Mouse (Mus musculus): ENCODE data around the gene Nudcd2.
"Not testable (repeated sequence)": the region's sequence is repeated elsewhere in the genome, so short reads cannot be mapped to it uniquely, and the experiment has no call there.

The Nudcd2 gene

GRCm38 (mm10) chr11:40733339-40734174 is at the start of gene Nudcd2, which contains the start of gene Hmmr:
Nudcd2 (plus strand) TSS chr11:40733667.
Hmmr (minus strand) TSS chr11:40733422.
- POLR2A ChIA-PET = interaction anchor here (0.6 to 4.9 kb wide), 57 partner anchors 8 to 1380 kb away, joined by 3 to 290 read pairs (median 5); partner anchors contain the start of genes Ccng1 (in 4 of the 4) and Mat2b (in 3 of the 4)
- CTCF ChIA-PET = interaction anchor here in 2 of 4 experiments (0.6 to 0.9 kb wide), 2 partner anchors 21 to 22 kb away, joined by 3 read pairs; partner anchors contain the start of gene Ccng1 (in 1 of the 2)

- CTCF ChIA-PET = interaction anchor here in 2 of 4 experiments (0.5 to 0.6 kb wide), 2 partner anchors 62 to 90 kb away, joined by 3 to 4 read pairs; no protein-coding TSS in a partner anchor
- POLR2A ChIA-PET = interaction anchor here in 3 of 4 experiments (0.8 to 7.3 kb wide), 15 partner anchors 8 to 65 kb away, joined by 3 to 184 read pairs (median 7); partner anchors contain the start of genes Ccng1 (in 3 of the 3), Hmmr (in 2 of the 3) and Nudcd2 (in 2 of the 3)
These were observed 42.9 kb upstream of the Nudcd2 start for GRCm38 (mm10) chr11:40690444-40691127.

- POLR2A ChIA-PET = interaction anchor here in 3 of 4 experiments (0.6 to 7.3 kb wide), 30 partner anchors 8 to 66 kb away, joined by 3 to 184 read pairs (median 22); partner anchors contain the start of genes Ccng1 (in 3 of the 3), Hmmr (in 3 of the 3) and Nudcd2 (in 3 of the 3)
- CTCF ChIA-PET = no interaction called here
These were observed 41.4 kb upstream of the Nudcd2 start for GRCm38 (mm10) chr11:40692101-40692509.

- POLR2A ChIA-PET = interaction anchor here (0.6 to 7.3 kb wide), 44 partner anchors 9 to 74 kb away, joined by 3 to 184 read pairs (median 6); partner anchors contain the start of genes Ccng1 (in 4 of the 4), Hmmr (in 3 of the 4) and Nudcd2 (in 3 of the 4)
These were observed 40.7 kb upstream of the Nudcd2 start for GRCm38 (mm10) chr11:40692511-40693365.

GRCm38 (mm10) chr11:40693366-40693951 is 40.0 kb upstream of the Nudcd2 start:
- POLR2A ChIA-PET = interaction anchor here (0.6 to 7.3 kb wide), 44 partner anchors 9 to 202 kb away, joined by 3 to 184 read pairs (median 7); partner anchors contain the start of genes Ccng1 (in 4 of the 4), Hmmr (in 3 of the 4) and Nudcd2 (in 3 of the 4)
- CTCF ChIA-PET = interaction anchor here in 1 of 4 experiments (0.6 kb wide), 1 partner anchor 678 kb away, joined by 3 read pairs; no protein-coding TSS in a partner anchor

More at GRCm38 (mm10) chr11:40692511-40693365, 40.7 kb upstream of the Nudcd2 start:
- CTCF ChIA-PET = no interaction called here

- POLR2A ChIA-PET = interaction anchor here (0.6 to 7.3 kb wide), 53 partner anchors 9 to 175 kb away, joined by 3 to 184 read pairs (median 6); partner anchors contain the start of genes Ccng1 (in 4 of the 4), Hmmr (in 3 of the 4) and Nudcd2 (in 3 of the 4)
- CTCF ChIA-PET = interaction anchor here in 1 of 4 experiments (0.6 kb wide), 1 partner anchor 679 kb away, joined by 3 read pairs; no protein-coding TSS in a partner anchor
These were observed 39.0 kb upstream of the Nudcd2 start for GRCm38 (mm10) chr11:40694311-40695087.

- POLR2A ChIA-PET = interaction anchor here (0.6 to 7.3 kb wide), 44 partner anchors 9 to 175 kb away, joined by 3 to 184 read pairs (median 7); partner anchors contain the start of genes Ccng1 (in 3 of the 4), Hmmr (in 3 of the 4) and Nudcd2 (in 3 of the 4)
- CTCF ChIA-PET = no interaction called here
These were observed 38.4 kb upstream of the Nudcd2 start, which contains the start of gene Mat2b for GRCm38 (mm10) chr11:40695103-40695502. Mat2b (minus strand) TSS chr11:40695203.

- POLR2A ChIA-PET = interaction anchor here in 3 of 4 experiments (0.6 to 4.8 kb wide), 11 partner anchors 12 to 40 kb away, joined by 3 to 21 read pairs (median 4); partner anchors contain the start of genes Mat2b (in 2 of the 3), Hmmr (in 1 of the 3) and Nudcd2 (in 1 of the 3)
- CTCF ChIA-PET = not testable (repeated sequence)
These were observed 23.6 kb upstream of the Nudcd2 start for GRCm38 (mm10) chr11:40709899-40710298.

- CTCF ChIA-PET = interaction anchor here in 1 of 4 experiments (1.0 kb wide), 1 partner anchor 9 kb away, joined by 5 read pairs; no protein-coding TSS in a partner anchor
These were observed 19.6 kb upstream of the Nudcd2 start for GRCm38 (mm10) chr11:40713858-40714257.

GRCm38 (mm10) chr11:40715524-40715923 is 17.9 kb upstream of the Nudcd2 start:
- CTCF ChIA-PET = no interaction called here
- POLR2A ChIA-PET = interaction anchor here in 3 of 4 experiments (0.6 to 13.2 kb wide), 10 partner anchors 11 to 40 kb away, joined by 3 to 129 read pairs (median 14); partner anchors contain the start of genes Hmmr (in 3 of the 3), Nudcd2 (in 3 of the 3), Ccng1 (in 2 of the 3) and Mat2b (in 1 of the 3)

More at GRCm38 (mm10) chr11:40713858-40714257, 19.6 kb upstream of the Nudcd2 start:
- POLR2A ChIA-PET = interaction anchor here in 3 of 4 experiments (0.8 to 13.2 kb wide), 18 partner anchors 9 to 42 kb away, joined by 3 to 129 read pairs (median 6); partner anchors contain the start of genes Hmmr (in 3 of the 3), Nudcd2 (in 3 of the 3), Ccng1 (in 2 of the 3) and Mat2b (in 2 of the 3)

GRCm38 (mm10) chr11:40718324-40718723 is 15.1 kb upstream of the Nudcd2 start:
- ChIA-PET POLR2A (interaction anchor here (0.6 to 13.2 kb wide), 16 partner anchors 9 to 37 kb away, joined by 3 to 129 read pairs (median 8); partner anchors contain the start of genes Ccng1 (in 3 of the 4), Hmmr (in 3 of the 4), Nudcd2 (in 3 of the 4) and Mat2b (in 1 of the 4)), CTCF (no interaction called here)

GRCm38 (mm10) chr11:40732997-40733338 is 499 bp upstream of the Nudcd2 start:
- ChIA-PET POLR2A (interaction anchor here (0.6 to 4.9 kb wide), 56 partner anchors 9 to 1381 kb away, joined by 3 to 290 read pairs (median 6); partner anchors contain the start of genes Ccng1 (in 4 of the 4) and Mat2b (in 3 of the 4)), CTCF (interaction anchor here in 2 of 4 experiments (0.6 to 0.9 kb wide), 2 partner anchors 20 to 22 kb away, joined by 3 read pairs; partner anchors contain the start of gene Ccng1 (in 1 of the 2))

GRCm38 (mm10) chr11:40734251-40734752 is 835 bp downstream of the Nudcd2 start:
- POLR2A ChIA-PET = interaction anchor here in 3 of 4 experiments (0.6 to 6.1 kb wide), 8 partner anchors 10 to 220 kb away, joined by 3 to 126 read pairs (median 6); partner anchors contain the start of genes Ccng1 (in 3 of the 3) and Mat2b (in 2 of the 3)
- CTCF ChIA-PET = no interaction called here

- ChIA-PET POLR2A (interaction anchor here (0.6 to 6.1 kb wide), 21 partner anchors 8 to 169 kb away, joined by 3 to 126 read pairs (median 6); partner anchors contain the start of genes Ccng1 (in 3 of the 4) and Mat2b (in 3 of the 4)), CTCF (interaction anchor here in 1 of 4 experiments (1.2 kb wide), 1 partner anchor 18 kb away, joined by 3 read pairs; the partner anchor contains the start of gene Ccng1)
These were observed 3.9 kb downstream of the Nudcd2 start for GRCm38 (mm10) chr11:40737369-40737768.
